ENCODE assay signal across 24 mouse cellular contexts in genomic region chr17:31195207-31195606, GRCm38 (mm10). TPM values are rescaled to one million over a fixed set of nuclear protein-coding genes. Genes with fewer than 3 reads are reported as not detected.
DNase-seq lines count a peak whose midpoint lies in the region; ATAC-seq lines count a peak whose summit lies in the region.
"Had no signal": no experiment of that assay in that cellular context is flagged by ENCODE, and none has a peak within 500 bp of the region (broad histone marks: within the 10 kb centered on the region; RNA-seq: fewer than 3 reads in every experiment).

No protein-coding gene starts in this region.

- no peak overlapping the region for H3K4me2 ChIP-seq in liver, embryonic 12.5 days
- no peak overlapping the region for H3K4me2 ChIP-seq in liver, embryonic 11.5 days
- no peak overlapping the region for H3K4me2 ChIP-seq in liver, embryonic 16.5 days (ENCODE audit: low read depth, low read length)
- H3K4me2 ChIP-seq in midbrain, embryonic 13.5 days (replicated peaks), result no peak overlapping the region
- H3K4me2 ChIP-seq: heart, embryonic 13.5 days; hindbrain, embryonic 15.5 days had no signal

- H3K4me3 ChIP-seq in liver, embryonic 12.5 days, result no peak overlapping the region
- H3K4me3 ChIP-seq in liver, embryonic 11.5 days (ENCODE audit: low read depth, low read length), result no peak overlapping the region
- H3K4me3 ChIP-seq in liver, embryonic 16.5 days (ENCODE audit: low read depth, low read length), result no peak overlapping the region
- no peak overlapping the region for H3K4me3 ChIP-seq in midbrain, embryonic 13.5 days (replicated peaks)
- H3K4me3 ChIP-seq: embryonic facial prominence, embryonic 10.5 days; forebrain, embryonic 10.5 days; gastrocnemius, adult 2 months; heart, embryonic 13.5 days; hindbrain, embryonic 15.5 days had no signal

- H3K4me1 ChIP-seq in liver, embryonic 12.5 days, result peaks cover 27% of the 10 kb centered on the region
- H3K4me1 ChIP-seq in liver, embryonic 11.5 days (replicated peaks; ENCODE audit: control insufficient read depth, insufficient read depth, low read length), result peaks cover 3% of the 10 kb centered on the region
- no peaks in the 10 kb centered on the region for H3K4me1 ChIP-seq in liver, embryonic 16.5 days (ENCODE audit: control insufficient read depth, low read depth, low read length)
- no peaks in the 10 kb centered on the region for H3K4me1 ChIP-seq in midbrain, embryonic 13.5 days (replicated peaks)
- H3K4me1 ChIP-seq: heart, embryonic 13.5 days; hindbrain, embryonic 15.5 days had no signal

- no peak for DNase-seq in liver, embryonic 11.5 days (ENCODE audit: low spot score)
- no peak for DNase-seq in cerebellum, adult 11-12 months
- no peak for DNase-seq in cerebellum, adult 9-10 months
- DNase-seq: adrenal gland, postnatal 10 days; cerebellum, adult 8-10 months; cerebellum, postnatal 36 days; gastrocnemius, adult 2 months; gastrocnemius, postnatal 25 days; heart, postnatal 36 days had no signal

- peak; percentile 53 for ATAC-seq in liver, embryonic 12.5 days
- ATAC-seq in liver, embryonic 11.5 days (replicated peaks; ENCODE audit: low FRiP score), result no peak
- peak; percentile 7; the same call in 1 of the 2 replicates for ATAC-seq in common myeloid progenitor, adult 5-6 weeks (replicated peaks; ENCODE audit: low read depth, poor library complexity, severe bottlenecking)
- peak; percentile 9; the same call in 1 of the 2 replicates for ATAC-seq in liver, embryonic 16.5 days (ENCODE audit: low read depth)
- ATAC-seq in midbrain, embryonic 13.5 days, result no peak
- ATAC-seq: forebrain, embryonic 14.5 days had no signal

- no peak overlapping the region for H3K27ac ChIP-seq in liver, embryonic 12.5 days
- H3K27ac ChIP-seq in liver, embryonic 11.5 days (ENCODE audit: low read depth, low read length), result no peak overlapping the region
- no peak overlapping the region for H3K27ac ChIP-seq in liver, embryonic 16.5 days (ENCODE audit: low read length)
- H3K27ac ChIP-seq in midbrain, embryonic 13.5 days, result no peak overlapping the region
- H3K27ac ChIP-seq: embryonic facial prominence, embryonic 10.5 days; forebrain, embryonic 10.5 days; gastrocnemius, adult 2 months; heart, embryonic 13.5 days; hindbrain, embryonic 15.5 days had no signal

- no peaks in the 10 kb centered on the region for H3K27me3 ChIP-seq in liver, embryonic 12.5 days (replicated peaks)
- no peaks in the 10 kb centered on the region for H3K27me3 ChIP-seq in liver, embryonic 11.5 days (replicated peaks; ENCODE audit: control insufficient read depth, insufficient read depth, low read length)
- H3K27me3 ChIP-seq in liver, embryonic 16.5 days (ENCODE audit: control insufficient read depth, insufficient read depth, low read depth, low read length), result no peaks in the 10 kb centered on the region
- H3K27me3 ChIP-seq in midbrain, embryonic 13.5 days, result no peaks in the 10 kb centered on the region
- H3K27me3 ChIP-seq: heart, embryonic 13.5 days; hindbrain, embryonic 15.5 days had no signal

- no peaks in the 10 kb centered on the region for H3K36me3 ChIP-seq in liver, embryonic 12.5 days
- H3K36me3 ChIP-seq in liver, embryonic 11.5 days (ENCODE audit: control insufficient read depth, insufficient read depth, low read length), result no peaks in the 10 kb centered on the region
- no peaks in the 10 kb centered on the region for H3K36me3 ChIP-seq in liver, embryonic 16.5 days (ENCODE audit: control insufficient read depth, insufficient read depth)
- H3K36me3 ChIP-seq in midbrain, embryonic 13.5 days, result no peaks in the 10 kb centered on the region
- H3K36me3 ChIP-seq: embryonic facial prominence, embryonic 10.5 days; forebrain, embryonic 10.5 days; heart, embryonic 13.5 days; hindbrain, embryonic 15.5 days had no signal

- 49% methylated on average over 6 of the region's 6 CpGs for WGBS in liver, embryonic 12.5 days (ENCODE audit: insufficient replicate concordance)
- 69% methylated on average over 6 of the region's 6 CpGs for WGBS in liver, embryonic 11.5 days
- 49% methylated on average over 6 of the region's 6 CpGs for WGBS in liver, embryonic 16.5 days (ENCODE audit: insufficient replicate concordance)
- 74% methylated on average over 6 of the region's 6 CpGs for WGBS in midbrain, embryonic 13.5 days

- H3K9me3 ChIP-seq in liver, embryonic 12.5 days (replicated peaks), result no peaks in the 10 kb centered on the region
- no peaks in the 10 kb centered on the region for H3K9me3 ChIP-seq in liver, embryonic 11.5 days (ENCODE audit: control insufficient read depth, low read length)
- no peaks in the 10 kb centered on the region for H3K9me3 ChIP-seq in liver, embryonic 16.5 days (replicated peaks; ENCODE audit: control insufficient read depth, low read length)
- H3K9me3 ChIP-seq in midbrain, embryonic 13.5 days, result no peaks in the 10 kb centered on the region
- H3K9me3 ChIP-seq: embryonic facial prominence, embryonic 10.5 days; forebrain, embryonic 10.5 days; heart, embryonic 13.5 days; hindbrain, embryonic 15.5 days had no signal

- H3K9ac ChIP-seq in liver, embryonic 12.5 days, result no peak overlapping the region
- H3K9ac ChIP-seq in liver, embryonic 11.5 days (ENCODE audit: low read depth, low read length), result no peak overlapping the region
- H3K9ac ChIP-seq in liver, embryonic 16.5 days (ENCODE audit: low read depth, low read length), result no peak overlapping the region
- no peak overlapping the region for H3K9ac ChIP-seq in midbrain, embryonic 13.5 days (replicated peaks)
- H3K9ac ChIP-seq: heart, embryonic 13.5 days; hindbrain, embryonic 15.5 days had no signal

RNA-seq across cellular contexts. Expression of gene Tmprss3, which starts 3.6 kb away (rescaled TPM):
- 0.24 and 0.33 TPM in 2 replicates for polyA plus RNA-seq in liver, embryonic 12.5 days (2016; fragmentation: Nextera tagmentation; extraction: Ambion mirVana)
- 0.12 and 0.45 TPM in 2 replicates for polyA plus RNA-seq in liver, embryonic 11.5 days (2014; fragmentation: Nextera tagmentation; extraction: Ambion mirVana)
- total RNA-seq in common myeloid progenitor, adult 5-6 weeks (2017), result 2.9 and 4.2 TPM in 2 replicates
- 0.47 and 0.51 TPM in 2 replicates for polyA plus RNA-seq in liver, embryonic 16.5 days (2015; fragmentation: Nextera tagmentation; extraction: Ambion mirVana)
- not detected in 2 replicates for polyA plus RNA-seq in midbrain, embryonic 13.5 days (2015; fragmentation: Nextera tagmentation; extraction: Ambion mirVana)
- total RNA-seq: gastrocnemius, adult 2 months; gastrocnemius, postnatal 25 days; heart, postnatal 36 days had no signal
- polyA plus RNA-seq: C2C12; embryonic facial prominence, embryonic 10.5 days; forebrain, embryonic 10.5 days; forebrain, embryonic 14.5 days; heart, embryonic 13.5 days; heart, postnatal 0 days; hindbrain, embryonic 11.5 days; hindbrain, embryonic 15.5 days had no signal

RNA-seq across cellular contexts. Expression of gene Ubash3a, which starts 12.5 kb away (rescaled TPM):
- 23.2 and 25.6 TPM in 2 replicates for polyA plus RNA-seq in liver, embryonic 12.5 days (2016; fragmentation: Nextera tagmentation; extraction: Ambion mirVana)
- 37.9 and 42.5 TPM in 2 replicates for polyA plus RNA-seq in liver, embryonic 11.5 days (2014; fragmentation: Nextera tagmentation; extraction: Ambion mirVana)
- total RNA-seq in common myeloid progenitor, adult 5-6 weeks (2017), result 35.5 and 37.7 TPM in 2 replicates
- polyA plus RNA-seq in liver, embryonic 16.5 days (2015; fragmentation: Nextera tagmentation; extraction: Ambion mirVana), result 6.3 and 8.2 TPM in 2 replicates
- 0.12 TPM in 1 of 2 replicates, not detected in the other for polyA plus RNA-seq in midbrain, embryonic 13.5 days (2015; fragmentation: Nextera tagmentation; extraction: Ambion mirVana)
- total RNA-seq: gastrocnemius, adult 2 months; heart, postnatal 36 days had no signal
- polyA plus RNA-seq: C2C12; forebrain, embryonic 14.5 days; hindbrain, embryonic 15.5 days had no signal

RNA-seq across cellular contexts. Expression of gene Tff1, which starts 30.1 kb away (rescaled TPM):
- 0.46 TPM in 1 of 2 replicates, not detected in the other for polyA plus RNA-seq in liver, embryonic 12.5 days (2016; fragmentation: Nextera tagmentation; extraction: Ambion mirVana)
- polyA plus RNA-seq in liver, embryonic 11.5 days (2014; fragmentation: Nextera tagmentation; extraction: Ambion mirVana), result not detected in 2 replicates
- not detected in 2 replicates for total RNA-seq in common myeloid progenitor, adult 5-6 weeks (2017)
- 0.50 TPM in 1 of 2 replicates, not detected in the other for polyA plus RNA-seq in liver, embryonic 16.5 days (2015; fragmentation: Nextera tagmentation; extraction: Ambion mirVana)
- not detected in 2 replicates for polyA plus RNA-seq in midbrain, embryonic 13.5 days (2015; fragmentation: Nextera tagmentation; extraction: Ambion mirVana)
- total RNA-seq: adrenal gland, postnatal 10 days; adrenal gland, postnatal 4 days; gastrocnemius, adult 2 months; gastrocnemius, postnatal 25 days; heart, postnatal 36 days; MEL had no signal
- polyA plus RNA-seq: C2C12; embryonic facial prominence, embryonic 10.5 days; embryonic facial prominence, embryonic 14.5 days; forebrain, embryonic 10.5 days; forebrain, embryonic 14.5 days; heart, embryonic 13.5 days; heart, postnatal 0 days; hindbrain, embryonic 11.5 days; hindbrain, embryonic 15.5 days had no signal

RNA-seq across cellular contexts. Expression of gene Tff2, which starts 51.1 kb away (rescaled TPM):
- polyA plus RNA-seq in liver, embryonic 12.5 days (2016; fragmentation: Nextera tagmentation; extraction: Ambion mirVana), result not detected in 2 replicates
- not detected in 2 replicates for polyA plus RNA-seq in liver, embryonic 11.5 days (2014; fragmentation: Nextera tagmentation; extraction: Ambion mirVana)
- total RNA-seq in common myeloid progenitor, adult 5-6 weeks (2017), result not detected in 2 replicates
- polyA plus RNA-seq in liver, embryonic 16.5 days (2015; fragmentation: Nextera tagmentation; extraction: Ambion mirVana), result 0.37 TPM in 1 of 2 replicates, not detected in the other
- polyA plus RNA-seq in midbrain, embryonic 13.5 days (2015; fragmentation: Nextera tagmentation; extraction: Ambion mirVana), result not detected in 2 replicates
- total RNA-seq: gastrocnemius, adult 2 months; gastrocnemius, postnatal 25 days; heart, postnatal 36 days; MEL had no signal
- polyA plus RNA-seq: C2C12; embryonic facial prominence, embryonic 10.5 days; embryonic facial prominence, embryonic 14.5 days; forebrain, embryonic 10.5 days; forebrain, embryonic 14.5 days; heart, embryonic 13.5 days; heart, postnatal 0 days; hindbrain, embryonic 11.5 days; hindbrain, embryonic 15.5 days had no signal

Comparison
In these comparisons a context has a peak if more than half of its experiments do, and no peak if none do; other contexts are left out.
1. ATAC-seq: peak in liver, embryonic 12.5 days (single experiment), common myeloid progenitor, adult 5-6 weeks (single experiment) and liver, embryonic 16.5 days (single experiment); none in liver, embryonic 11.5 days (single experiment) and midbrain, embryonic 13.5 days (single experiment).